Comparison of ENCODE assay signal across 21 mouse cellular contexts in genomic region chr16:4506181-4506580, GRCm38 (mm10). TPM values are rescaled to one million over a fixed set of nuclear protein-coding genes. Genes with fewer than 3 reads are reported as not detected.
A peak's percentile ranks its signal among the peaks of the same experiment; 100 is the strongest.
DNase-seq lines count a peak whose midpoint lies in the region; ATAC-seq and TF ChIP-seq lines count a peak whose summit lies in the region.
"Had no signal": no experiment of that assay in that cellular context is flagged by ENCODE, and none has a peak within 500 bp of the region (broad histone marks: within the 10 kb centered on the region; RNA-seq: fewer than 3 reads in every experiment).

No protein-coding gene starts in this region.

- peaks cover 23 to 30% of the 10 kb centered on the region in 2 experiments for H3K4me1 ChIP-seq in heart, embryonic 14.5 days (ENCODE audit: control insufficient read depth in 2 of 2, insufficient read depth in 2 of 2, low read length in 2 of 2)
- peaks cover 5% of the 10 kb centered on the region; the same call in 1 of the 2 replicates for H3K4me1 ChIP-seq in kidney, adult 2 months (ENCODE audit: control insufficient read depth, insufficient read depth, low read length)
- H3K4me1 ChIP-seq: embryonic facial prominence, embryonic 13.5 days; forebrain, embryonic 12.5 days; hindbrain, embryonic 13.5 days; limb, embryonic 12.5 days; liver, embryonic 12.5 days had no signal

- WGBS in heart, embryonic 14.5 days: 61% methylated on average over 3 of the region's 3 CpGs
- WGBS in kidney, adult 2 months: 55% methylated on average over 3 of the region's 3 CpGs

- H3K4me3 ChIP-seq in gastrocnemius, adult 2 months: peak overlapping the region; percentile 3; the same call in 1 of the 2 replicates
- no peak overlapping the region for H3K4me3 ChIP-seq in heart, embryonic 14.5 days (ENCODE audit: control insufficient read depth in 1 of 2, insufficient read depth in 1 of 2, low read depth in 1 of 2, low read length in 2 of 2)
- no peak overlapping the region for H3K4me3 ChIP-seq in kidney, adult 2 months (ENCODE audit: insufficient read depth, low read depth, low read length)
- H3K4me3 ChIP-seq: embryonic facial prominence, embryonic 13.5 days; erythroblast, embryonic 14.5 days; forebrain, embryonic 12.5 days; hindbrain, embryonic 13.5 days; limb, embryonic 12.5 days; liver, embryonic 12.5 days had no signal

- no peaks in the 10 kb centered on the region for H3K9me3 ChIP-seq in heart, embryonic 14.5 days (ENCODE audit: control insufficient read depth, low read length)
- H3K9me3 ChIP-seq: embryonic facial prominence, embryonic 13.5 days; forebrain, embryonic 12.5 days; hindbrain, embryonic 13.5 days; limb, embryonic 12.5 days; liver, embryonic 12.5 days had no signal

- intact Hi-C loops in gastrocnemius, adult 2 months (cut with DNase I): no loop called here
- intact Hi-C loops in heart, postnatal 10 days (cut with DNase I): no loop called here

- H3K4me2 ChIP-seq in heart, embryonic 14.5 days (ENCODE audit: low read length): no peak overlapping the region
- H3K4me2 ChIP-seq: embryonic facial prominence, embryonic 13.5 days; forebrain, embryonic 12.5 days; hindbrain, embryonic 13.5 days; limb, embryonic 12.5 days; liver, embryonic 12.5 days; midbrain, embryonic 11.5 days had no signal

- no peak for TF ChIP-seq POLR2A in kidney, adult 2 months (IDR thresholded peaks at IDR 0.05; ENCODE audit: low read depth, low read length)

- no peak for DNase-seq in gastrocnemius, adult 2 months
- DNase-seq in gastrocnemius, postnatal 4 days (ENCODE audit: low spot score in 2 of 2): no peak
- no peak for DNase-seq in heart, postnatal 10 days
- DNase-seq in kidney, adult 2 months: peak; percentile 67
- DNase-seq in kidney, postnatal 4 days: no peak
- peak; percentile 59 to 60 for DNase-seq in kidney, postnatal 36 days
- DNase-seq: adrenal gland, postnatal 14 days; cerebellum, adult 8-10 months; cerebellum, postnatal 36 days; embryo, embryonic 11 days; lung, adult 2 months; lung, postnatal 14 days; thymus, postnatal 25 days had no signal

- no peak for TF ChIP-seq CTCF in gastrocnemius, adult 2 months (IDR thresholded peaks at IDR 0.05)
- TF ChIP-seq CTCF in kidney, adult 2 months (conservative IDR thresholded peaks at IDR 0.05; ENCODE audit: insufficient read depth, insufficient read length, low read depth, low read length): no peak

- H3K27me3 ChIP-seq in heart, embryonic 14.5 days (ENCODE audit: control insufficient read depth, insufficient read depth, low read length): no peaks in the 10 kb centered on the region
- no peaks in the 10 kb centered on the region for H3K27me3 ChIP-seq in kidney, adult 2 months (replicated peaks; ENCODE audit: control insufficient read depth, insufficient read depth, low read length)
- H3K27me3 ChIP-seq: embryonic facial prominence, embryonic 13.5 days; forebrain, embryonic 12.5 days; hindbrain, embryonic 13.5 days; limb, embryonic 12.5 days; liver, embryonic 12.5 days had no signal

- ATAC-seq in heart, embryonic 14.5 days (ENCODE audit: insufficient number of reproducible peaks, insufficient read depth, low FRiP score, low read depth): no peak
- ATAC-seq: liver, embryonic 12.5 days had no signal

- H3K27ac ChIP-seq in gastrocnemius, adult 2 months: peak overlapping the region; percentile 75
- peak overlapping the region; percentile 34 to 72 for H3K27ac ChIP-seq in heart, embryonic 14.5 days (replicated peaks in 1 of 2; ENCODE audit: control insufficient read depth in 1 of 2, insufficient read depth in 1 of 2, low read depth in 2 of 2, low read length in 2 of 2)
- H3K27ac ChIP-seq in kidney, adult 2 months (ENCODE audit: insufficient read depth, low read depth, low read length): no peak overlapping the region
- H3K27ac ChIP-seq: embryonic facial prominence, embryonic 13.5 days; forebrain, embryonic 12.5 days; hindbrain, embryonic 13.5 days; limb, embryonic 12.5 days; liver, embryonic 12.5 days had no signal

- H3K36me3 ChIP-seq in heart, embryonic 14.5 days (ENCODE audit: control insufficient read depth, insufficient read depth, low read length): peaks cover 26% of the 10 kb centered on the region
- no peaks in the 10 kb centered on the region for H3K36me3 ChIP-seq in kidney, adult 2 months (ENCODE audit: control insufficient read depth, insufficient read depth, low read length)
- H3K36me3 ChIP-seq: forebrain, embryonic 12.5 days; hindbrain, embryonic 13.5 days; limb, embryonic 12.5 days; liver, embryonic 12.5 days had no signal

- peak overlapping the region; percentile 32 for H3K9ac ChIP-seq in heart, embryonic 14.5 days (ENCODE audit: low read length)
- H3K9ac ChIP-seq: embryonic facial prominence, embryonic 13.5 days; forebrain, embryonic 12.5 days; hindbrain, embryonic 13.5 days; limb, embryonic 12.5 days; liver, embryonic 12.5 days had no signal

RNA-seq across cellular contexts. Expression of gene Srl, which starts 35.4 kb away (rescaled TPM):
- total RNA-seq in gastrocnemius, adult 2 months (2021): 1,000 to 10,000 TPM; 1,026 to 1,225 TPM
- 1,000 to 10,000 TPM; 1,069 to 1,086 TPM for total RNA-seq in gastrocnemius, postnatal 4 days (2021)
- polyA plus RNA-seq in heart, embryonic 14.5 days (2014; fragmentation: Nextera tagmentation; extraction: Ambion mirVana): 259 and 288 TPM in 2 replicates
- total RNA-seq in heart, postnatal 10 days (2021): 1,000 to 10,000 TPM; 1,081 to 1,153 TPM
- 3.1 and 6.9 TPM in 2 replicates for polyA plus RNA-seq in kidney, adult 2 months (2012; rRNA removed)
- polyA plus RNA-seq: erythroblast, embryonic 14.5 days had no signal

RNA-seq across cellular contexts. Expression of gene Tfap4, which starts 53.5 kb away (rescaled TPM):
- 1 to 10 TPM; 3.0 to 5.1 TPM for total RNA-seq in gastrocnemius, adult 2 months (2021)
- 10 to 100 TPM; 10.5 to 11.6 TPM for total RNA-seq in gastrocnemius, postnatal 4 days (2021)
- polyA plus RNA-seq in heart, embryonic 14.5 days (2014; fragmentation: Nextera tagmentation; extraction: Ambion mirVana): 2.5 and 4.1 TPM in 2 replicates
- 1 to 10 TPM; 4.1 to 4.3 TPM for total RNA-seq in heart, postnatal 10 days (2021)
- 4.5 and 5.1 TPM in 2 replicates for polyA plus RNA-seq in kidney, adult 2 months (2012; rRNA removed)

Comparison
In these comparisons a context has a peak if more than half of its experiments do, and no peak if none do; other contexts are left out.
1. DNase-seq: peak in kidney, adult 2 months (single experiment) and kidney, postnatal 36 days (2 of 2); none in gastrocnemius, adult 2 months (single experiment), gastrocnemius, postnatal 4 days (0 of 2), heart, postnatal 10 days (0 of 2) and kidney, postnatal 4 days (0 of 2).